Mouse (Mus musculus) kidney, adult 9 months (tissue): ENCODE measurements around the gene Rad50.

Source experiments
- DNase-seq: peaks from one replicate; pipeline ENCODE4 v3.0.0; 2022

Rad50 gene

DNA sequence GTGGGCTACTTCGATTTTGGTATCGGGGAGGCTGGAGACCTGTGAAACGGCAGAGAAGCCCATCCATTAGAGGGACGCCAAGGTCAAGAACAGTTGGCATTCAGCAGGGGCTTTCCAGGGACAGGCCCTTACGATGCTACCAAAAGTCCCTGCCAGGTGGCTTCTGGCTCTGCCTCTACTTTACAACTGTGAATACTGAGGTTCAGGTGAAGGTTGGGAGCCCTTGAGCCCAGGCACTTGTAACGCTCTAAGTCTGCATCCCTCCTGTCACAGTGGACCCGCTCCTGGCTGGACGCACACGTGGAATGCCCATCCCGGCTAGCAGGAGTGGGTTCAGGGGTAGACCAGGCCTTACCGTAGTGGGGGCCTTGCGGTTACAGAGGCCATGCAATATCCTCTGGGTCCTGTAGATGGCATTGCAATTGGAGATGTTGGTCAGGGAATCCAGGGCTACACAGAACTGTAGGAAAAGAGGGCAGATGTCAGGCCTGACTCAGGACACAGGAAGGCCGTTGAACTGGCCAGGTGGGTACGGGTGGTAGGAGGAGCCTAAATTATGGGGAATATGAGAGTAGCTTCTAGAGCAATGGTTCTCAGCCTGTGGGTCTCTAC, 74.9 kb downstream of the Rad50 start:
- DNase-seq: no peak

DNA sequence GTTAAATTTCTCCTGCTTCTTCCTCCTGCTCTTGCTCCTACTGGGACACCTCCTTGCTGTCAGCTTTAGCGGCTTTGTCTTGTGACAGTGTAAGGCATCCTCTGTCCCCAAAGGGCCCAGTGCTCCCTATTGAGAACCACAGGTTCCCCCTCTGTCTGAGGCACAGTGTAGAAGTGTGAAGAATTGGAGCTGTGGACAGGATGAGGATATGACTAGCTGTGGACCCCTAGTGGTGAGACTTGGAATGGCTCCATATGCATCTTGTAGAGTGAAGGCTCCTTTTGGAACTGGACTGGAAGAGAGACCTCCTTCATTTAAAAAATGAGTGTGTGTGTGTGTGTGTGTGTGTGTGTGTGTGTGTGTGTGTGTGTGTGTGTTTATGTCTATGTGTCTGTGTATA, 79.3 kb downstream of the Rad50 start:
- DNase-seq: peak; percentile 77

GRCm38 (mm10) chr11:53626802-53627373, 80.2 kb downstream of the Rad50 start:
- DNase-seq: no peak

DNA sequence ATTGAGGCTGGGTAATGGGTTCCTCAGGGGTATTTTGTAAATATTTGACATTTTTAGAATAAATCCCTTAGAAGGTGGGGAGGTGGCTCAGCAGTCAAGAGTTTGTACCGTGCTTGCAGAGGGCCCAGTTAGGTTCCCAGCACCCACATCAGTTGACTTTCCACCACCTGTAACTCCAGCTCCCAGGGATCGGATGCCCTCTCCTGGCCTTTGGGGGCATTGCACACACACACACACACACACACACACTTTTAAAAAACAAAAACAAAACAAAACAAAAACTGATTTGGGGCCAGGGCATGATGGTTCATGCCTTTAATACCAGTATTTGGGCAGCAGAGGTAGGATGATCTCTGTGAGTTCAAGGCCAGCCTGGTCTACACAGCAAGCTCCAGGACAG, 83.0 kb downstream of the Rad50 start:
- DNase-seq: no peak

GRCm38 (mm10) chr11:53623573-53623972, 83.5 kb downstream of the Rad50 start:
- DNase-seq: no peak

DNA sequence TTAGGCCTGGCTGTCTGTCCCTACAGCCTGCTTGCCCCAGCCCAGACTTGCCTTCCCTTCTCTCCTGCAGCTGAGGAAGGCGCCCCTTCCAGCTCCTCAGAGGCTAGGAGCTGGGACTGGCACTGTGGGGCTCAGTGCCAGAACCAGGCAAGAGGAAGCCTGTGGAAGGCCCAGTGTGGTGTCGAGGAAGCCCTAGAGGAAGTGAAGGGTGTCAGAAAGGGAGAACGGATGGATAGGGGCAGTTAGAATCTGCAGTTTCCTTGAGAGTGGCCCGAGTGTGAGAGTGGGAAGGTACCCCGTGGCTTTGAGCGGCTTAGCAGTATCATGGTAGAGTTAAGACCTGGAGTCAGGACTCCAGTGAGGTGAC, 84.7 kb downstream of the Rad50 start:
- DNase-seq: no peak

DNA sequence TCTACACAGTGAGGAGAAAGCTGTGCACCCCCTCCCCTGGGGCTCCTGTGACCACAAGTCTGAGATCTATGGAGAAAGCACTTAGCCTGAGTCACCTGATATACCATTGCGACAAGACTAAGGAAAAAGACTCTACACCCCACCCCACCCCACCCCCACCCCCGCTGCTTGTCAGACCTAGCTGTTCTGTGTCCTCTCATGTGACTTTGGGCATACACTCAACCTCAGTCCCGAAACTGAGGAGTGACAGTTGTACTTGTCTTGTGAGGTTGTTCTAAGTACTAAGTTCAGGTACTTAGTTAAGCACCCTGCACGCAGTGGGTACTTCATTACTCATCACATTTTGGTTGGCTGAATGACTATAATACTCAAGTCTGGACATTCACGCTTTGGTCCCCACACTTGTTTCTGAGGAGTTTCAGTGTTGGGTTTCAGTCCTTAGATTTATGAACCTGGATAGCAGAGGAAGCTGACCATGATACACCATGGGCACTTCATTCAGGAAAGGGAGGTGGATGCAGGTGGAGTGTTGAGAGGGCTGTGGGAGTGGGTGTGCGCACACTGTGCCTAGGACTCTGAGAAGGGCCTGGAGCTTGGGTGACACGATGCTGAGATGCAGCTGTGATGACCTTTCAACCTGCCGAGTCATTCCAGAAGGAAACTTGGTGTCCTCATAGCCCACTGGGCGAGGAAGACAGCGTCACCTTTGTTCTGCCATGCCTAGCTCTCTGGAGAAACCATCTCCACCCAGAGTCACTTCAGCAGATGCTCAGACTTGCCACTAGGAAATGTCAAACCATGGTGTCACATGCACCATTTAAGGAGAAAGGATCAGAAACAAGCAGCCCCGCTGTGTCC, 85.3 kb downstream of the Rad50 start:
- no peak for DNase-seq

DNA sequence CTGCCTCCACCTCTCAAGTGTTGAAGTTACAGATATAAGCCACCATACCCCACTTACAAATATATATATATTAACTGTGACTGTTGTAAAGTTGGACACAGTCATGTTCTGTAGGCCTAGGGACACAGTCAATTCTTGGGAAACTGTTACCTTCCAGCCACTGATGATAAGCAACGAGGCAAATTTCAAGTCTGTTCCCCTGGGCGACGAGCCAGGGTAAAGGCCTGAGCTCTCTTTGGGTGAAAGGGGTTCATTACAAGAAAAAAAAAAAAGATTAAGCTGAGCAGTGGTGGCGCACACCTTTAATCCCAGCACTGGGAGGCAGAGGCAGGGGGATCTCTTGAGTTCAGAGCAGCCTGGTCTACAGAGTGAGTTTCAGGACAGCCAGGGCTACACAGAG, 87.0 kb downstream of the Rad50 start:
- DNase-seq: no peak

DNA sequence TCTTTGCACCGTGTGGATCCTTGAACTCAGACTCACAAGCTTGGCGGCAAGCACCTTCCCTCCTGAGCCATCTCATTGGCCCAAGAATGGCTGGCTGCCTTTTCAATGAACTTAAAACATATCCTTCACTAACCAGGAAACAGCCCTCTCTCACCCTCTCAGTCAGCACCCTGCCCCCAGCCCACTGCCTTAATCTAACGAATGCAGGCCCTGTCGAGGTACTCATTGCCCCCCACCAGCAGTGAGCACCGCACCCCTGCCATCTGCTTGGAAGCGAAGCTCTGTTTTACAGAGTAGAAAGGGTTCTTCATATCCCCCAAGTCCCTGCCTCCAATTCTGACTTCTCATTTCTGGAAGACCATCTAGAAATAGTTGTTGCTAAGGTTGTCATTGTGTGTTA, 87.7 kb downstream of the Rad50 start:
- no peak for DNase-seq

DNA sequence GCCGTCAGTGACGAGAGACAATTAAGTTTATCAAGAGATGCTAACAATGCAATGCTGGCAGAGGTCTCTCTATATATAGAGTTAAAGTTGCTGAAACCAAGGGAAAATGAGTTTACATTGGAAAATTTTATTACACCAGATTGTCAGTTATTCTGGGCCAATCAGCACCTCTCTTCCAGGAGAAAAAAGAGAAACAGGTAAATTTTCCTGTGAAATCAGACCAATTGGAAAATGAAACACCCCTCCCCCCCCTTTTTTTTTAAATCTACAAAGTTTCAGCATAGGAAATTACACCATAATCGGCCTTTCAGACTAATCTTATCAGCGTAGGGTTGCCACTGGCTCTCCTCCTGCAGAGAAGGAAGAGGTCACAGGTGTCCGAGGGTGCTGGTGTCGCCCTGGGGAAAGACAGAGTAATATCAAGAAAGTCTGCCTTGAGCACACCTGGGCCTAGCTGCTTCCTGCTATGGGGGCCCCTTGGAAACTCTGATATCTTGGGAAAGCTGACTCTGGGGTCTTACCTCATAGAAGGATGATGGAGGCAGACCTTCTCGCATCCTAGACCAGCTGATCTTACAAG, 88.4 kb downstream of the Rad50 start, which contains the start of gene Il4:
Il4 (minus strand) TSS at position 51 of the 580 bp plus-strand sequence.
- DNase-seq: no peak

DNA sequence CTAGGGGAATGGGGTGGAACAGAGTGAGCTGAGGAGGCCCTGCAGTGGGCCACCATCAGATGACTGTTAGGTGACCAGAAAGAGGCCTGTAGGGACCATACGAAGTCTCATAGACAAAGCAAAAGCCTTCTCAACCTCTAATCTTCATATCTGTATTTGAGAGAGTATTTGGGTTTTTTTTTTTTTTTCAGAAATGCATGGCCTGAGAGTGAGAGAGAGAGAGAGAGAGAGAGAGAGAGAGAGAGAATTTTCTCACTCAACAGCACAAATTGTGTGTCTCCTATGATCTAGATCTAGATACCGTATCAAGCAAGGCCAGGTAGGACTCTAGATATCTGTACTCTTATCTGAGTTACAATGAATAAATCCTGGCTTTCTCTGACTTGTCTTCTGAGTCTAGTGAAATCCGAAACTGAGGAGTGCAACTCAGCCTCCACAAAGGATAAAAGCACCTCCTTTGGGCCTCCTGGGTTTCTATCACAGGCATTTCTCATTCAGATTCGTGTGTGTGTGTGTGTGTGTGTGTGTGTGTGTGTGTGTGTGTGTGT, 89.5 kb downstream of the Rad50 start:
- no peak for DNase-seq

DNA sequence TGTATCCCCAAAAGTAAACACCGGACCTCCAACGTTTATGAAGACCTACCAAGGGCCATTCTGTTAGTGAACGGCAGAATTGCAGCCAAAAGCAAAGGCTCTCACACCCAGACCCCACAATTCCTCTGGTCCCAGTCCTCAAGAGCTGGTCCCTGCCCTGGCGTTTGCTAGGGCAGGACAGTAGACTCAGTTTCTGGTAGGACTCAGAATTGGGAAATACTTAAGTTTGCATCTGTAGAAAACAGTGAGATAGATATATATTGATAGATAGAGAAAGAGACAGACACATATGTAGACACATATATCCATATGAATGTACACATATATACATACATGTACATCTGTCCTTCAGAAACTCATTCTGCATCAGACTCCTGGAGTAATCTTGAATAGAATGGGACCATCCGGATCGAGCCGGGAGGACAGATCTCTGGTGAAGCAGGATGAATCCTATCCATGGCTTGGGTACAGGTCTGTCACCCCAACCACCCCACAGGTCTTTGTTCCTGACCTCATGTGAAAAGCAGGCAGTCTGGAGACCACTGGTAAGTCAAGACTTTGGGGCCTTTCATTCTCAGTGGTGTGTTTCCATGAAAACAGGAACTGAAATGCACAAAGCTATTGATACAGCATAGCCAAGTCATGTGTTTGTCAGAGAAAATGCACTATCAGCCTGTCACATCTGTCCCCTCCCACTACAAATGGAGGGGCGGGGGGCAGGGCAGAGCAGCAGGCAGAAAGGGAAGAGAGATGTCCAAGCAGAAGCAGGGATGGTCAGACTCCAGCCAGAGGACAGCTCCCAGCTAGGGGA, 90.2 kb downstream of the Rad50 start:
- no peak for DNase-seq

DNA sequence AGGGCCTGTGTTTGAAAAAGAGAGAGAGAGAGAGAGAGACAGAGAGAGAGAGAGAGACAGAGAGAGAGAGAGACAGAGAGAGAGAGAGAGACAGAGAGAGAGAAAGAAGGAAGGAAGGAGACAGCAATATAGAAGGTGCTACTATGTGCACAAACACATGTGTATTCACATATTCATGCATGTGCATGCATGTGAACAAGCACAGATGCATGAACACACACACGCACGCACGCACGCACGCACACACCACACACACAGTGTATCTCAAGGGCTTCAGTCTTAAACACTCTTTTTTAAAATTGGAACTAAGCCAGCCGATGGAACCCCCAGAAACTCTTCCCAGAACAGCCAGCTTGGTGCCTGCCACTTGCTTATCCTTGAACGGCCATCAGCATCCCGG, 91.5 kb downstream of the Rad50 start:
- no peak for DNase-seq

GRCm38 (mm10) chr11:53615172-53615571, 91.9 kb downstream of the Rad50 start:
- DNase-seq: no peak

DNA sequence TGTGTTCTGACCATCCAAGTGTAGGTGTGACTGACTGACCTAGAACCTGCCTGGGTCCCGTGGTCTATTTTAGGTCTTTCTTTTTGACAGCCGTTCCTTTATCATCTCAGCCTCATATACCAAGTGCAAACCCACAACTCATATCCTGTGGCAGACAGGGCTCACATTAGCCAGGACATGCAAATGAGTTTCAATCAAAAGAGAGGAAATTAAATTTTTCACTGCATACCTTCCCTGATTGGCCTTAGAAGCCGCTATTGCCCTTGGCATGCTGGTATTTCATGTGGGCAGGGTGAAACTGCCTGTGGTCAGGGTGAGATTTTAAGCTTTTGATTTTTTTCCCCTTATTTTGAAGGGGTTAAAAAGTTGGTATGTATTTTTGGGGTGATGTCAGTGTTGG, 97.4 kb downstream of the Rad50 start:
- no peak for DNase-seq

- no peak for DNase-seq
Measured at GRCm38 (mm10) chr11:53609231-53609630, 97.9 kb downstream of the Rad50 start.

DNA sequence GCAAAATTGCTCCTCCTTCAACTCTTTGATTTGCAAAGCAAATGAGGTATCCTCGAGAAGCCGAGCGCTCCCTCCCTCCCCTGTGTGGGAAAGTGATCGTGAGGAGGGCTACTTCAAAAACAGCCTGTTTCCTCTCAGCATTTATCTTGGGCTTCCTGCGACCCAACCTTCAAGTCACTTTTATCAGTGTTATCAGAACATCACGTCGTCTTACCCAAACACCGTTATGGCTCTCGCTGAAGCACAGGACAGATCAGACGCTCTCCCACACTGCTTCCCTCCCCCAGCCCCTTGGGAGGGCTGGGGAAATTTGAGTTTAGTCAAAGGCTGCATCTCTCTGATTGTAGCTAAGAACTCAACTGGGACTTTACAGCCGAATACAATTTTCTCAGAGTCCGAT, 101.5 kb downstream of the Rad50 start:
- DNase-seq: no peak

GRCm38 (mm10) chr11:53604983-53605382, 102.1 kb downstream of the Rad50 start:
- DNase-seq: no peak
